Mouse (Mus musculus) heart, postnatal 0 days (tissue): ENCODE results near the gene Tcap.

Experiments used
- CTCF ChIP-seq: IDR thresholded peaks from 2 replicates; pipeline ENCODE4 v1.5.1; 2016; ENCODE audit warnings: antibody characterized with exemption, control low read depth, low read depth
- EP300 ChIP-seq: IDR thresholded peaks from 2 replicates; pipeline ENCODE4 v1.6.1; 2016; ENCODE audit warnings: antibody characterized with exemption, low read depth

DNA sequence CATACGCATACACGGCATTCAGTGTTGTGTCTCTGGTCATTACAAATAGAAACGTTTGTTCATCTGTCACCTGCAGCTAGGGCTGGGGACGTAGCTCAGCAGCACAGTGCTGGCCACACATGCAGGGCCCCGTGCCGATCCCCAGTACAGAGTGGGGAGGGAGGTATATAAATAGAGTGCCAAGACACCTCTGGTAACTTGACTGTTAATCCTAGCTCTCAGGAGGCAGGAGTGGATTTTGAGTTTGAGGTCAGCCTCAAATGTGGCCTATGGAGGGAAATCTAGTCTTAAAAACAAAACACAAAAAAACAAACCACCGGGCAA is 15.8 kb upstream of the Tcap start:
- TF ChIP-seq EP300 (no peak), CTCF (no peak)
